Mouse (Mus musculus) urinary bladder, postnatal 0 days (tissue): Measurements from ENCODE around the gene Pus1. TPM values are rescaled to one million over a fixed set of nuclear protein-coding genes. Genes with fewer than 3 reads are reported as not detected.

Source experiments
- polyA plus RNA-seq: library from polyadenylated mRNA; unstranded; fragments of >200 nt; fragmentation: Nextera tagmentation; extraction: Ambion mirVana; gene quantifications from 2 replicates; pipeline ENCODE4 v1.2.1, GENCODE M21; 2015

Pus1 gene
- polyA plus RNA-seq: 19.7 and 23.5 TPM in 2 replicates

DNA sequence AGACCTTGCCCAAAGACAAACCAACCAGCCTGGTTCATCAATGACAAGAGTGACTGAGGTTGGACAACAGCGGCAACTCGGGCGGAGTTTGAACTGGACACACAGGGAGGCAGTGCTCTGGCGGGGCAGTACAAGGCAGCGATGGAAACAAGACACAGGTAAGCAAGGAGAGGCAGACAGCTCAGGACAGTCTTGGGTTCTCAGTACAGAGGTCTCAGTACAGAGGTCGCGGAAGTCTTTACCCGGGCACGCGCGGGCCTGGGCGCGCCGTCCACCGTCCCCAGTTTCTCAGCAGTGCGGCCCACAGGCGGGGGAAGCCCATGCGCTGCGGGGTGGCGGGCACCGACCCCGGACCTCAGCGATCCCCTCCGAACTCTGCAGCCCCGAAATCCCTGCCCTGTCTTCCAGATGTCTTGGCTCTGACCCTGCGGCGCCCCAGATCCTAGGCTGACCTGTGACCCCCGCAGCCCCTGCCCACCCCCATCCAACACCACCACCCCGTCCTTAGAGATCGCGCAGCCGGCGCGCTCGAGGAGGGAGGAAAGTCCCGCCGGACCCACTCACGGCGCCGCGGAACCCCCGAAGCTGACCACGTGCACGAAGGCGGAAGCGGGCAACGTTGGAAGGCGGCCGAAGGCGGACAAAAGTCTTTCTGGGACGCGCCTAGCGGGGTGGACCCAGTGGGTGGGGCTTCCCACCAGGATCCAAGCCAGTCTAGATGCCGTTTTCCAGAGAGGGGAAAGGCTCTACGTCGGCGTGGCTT is at the start of gene Pus1:
Pus1 (minus strand) TSS at position 662 of the 763 bp plus-strand sequence.

GRCm38 (mm10) chr5:110809667-110810325 is 29.3 kb upstream of the Pus1 start, which contains the start of gene Ulk1:
Gene Ulk1, minus strand, starts transcription at chr5:110810097.

GRCm38 (mm10) chr5:110770448-110771158 is 9.9 kb downstream of the Pus1 start, which contains the start of gene Ep400:
Gene Ep400, minus strand, starts transcription at chr5:110770717.

Other genes with a start within 250 kb of the Pus1 start
- 0.08 and 0.17 TPM in 2 replicates for gene Galnt9, start 236.3 kb downstream of the Pus1 start, polyA plus RNA-seq
- 19.9 and 20.1 TPM in 2 replicates for gene Noc4l, start 127.2 kb downstream of the Pus1 start, polyA plus RNA-seq
- 8.4 and 8.6 TPM in 2 replicates for gene Ddx51, start 127.2 kb downstream of the Pus1 start, polyA plus RNA-seq
- 14.4 and 17.6 TPM in 2 replicates for gene Ep400, start 9.9 kb downstream of the Pus1 start, polyA plus RNA-seq
- 6.4 and 6.6 TPM in 2 replicates for gene Ulk1, start 29.4 kb upstream of the Pus1 start, polyA plus RNA-seq
- 20.5 and 22.2 TPM in 2 replicates for gene Hscb, start 59.1 kb upstream of the Pus1 start, polyA plus RNA-seq
- 8.9 and 9.8 TPM in 2 replicates for gene Chek2, start 59.3 kb upstream of the Pus1 start, polyA plus RNA-seq
- gene Ttc28, start 99.1 kb upstream of the Pus1 start, polyA plus RNA-seq: 6.1 and 6.4 TPM in 2 replicates